Mouse (Mus musculus): ENCODE measurements around the gene Cplx1.

GRCm38 (mm10) chr5:108483006-108483405 is 66.8 kb downstream of the Cplx1 start:
- TF ChIP-seq EP300 (IDR thresholded peaks at IDR 0.05; ENCODE audit: insufficient read depth, low read depth, low read length) (no peak), CTCF (IDR thresholded peaks at IDR 0.05; ENCODE audit: low read depth, low read length) (no peak), POLR2A (IDR thresholded peaks at IDR 0.05; ENCODE audit: insufficient read depth, low read length) (no peak)
